Mouse (Mus musculus) frontal cortex, adult 2 months (tissue): ENCODE measurements around the gene Fig4. TPM values are rescaled to one million over a fixed set of nuclear protein-coding genes. Genes with fewer than 3 reads are reported as not detected.

Source experiments
- DNase-seq, 2 experiments: peaks; one replicate each; pipeline ENCODE4 v3.0.0; 2022; ENCODE audit warnings: low spot score in 1 of 2; ENCODE audit errors: extremely low spot score in 1 of 2
- polyA plus RNA-seq: library from polyadenylated mRNA; depleted of rRNA; stranded (reverse); fragments of >200 nt; gene quantifications from 2 replicates; pipeline ENCODE4 v1.2.3, GENCODE M21; 2012; rRNA removed

Gene Fig4
- polyA plus RNA-seq: 17.1 and 20.4 TPM in 2 replicates

GRCm38 (mm10) chr10:41302689-41303431, at the start of gene Fig4:
Fig4 (minus strand) TSS chr10:41303260.
- DNase-seq: peak; percentile 47 to 86

- no peak for DNase-seq
Observed at GRCm38 (mm10) chr10:41341346-41341745, 38.3 kb upstream of the Fig4 start.

GRCm38 (mm10) chr10:41332533-41333043, 29.5 kb upstream of the Fig4 start:
- DNase-seq: no peak

- DNase-seq: no peak
Observed at GRCm38 (mm10) chr10:41315866-41316265, 12.8 kb upstream of the Fig4 start.

- no peak for DNase-seq
Observed at GRCm38 (mm10) chr10:41308205-41308604, 5.1 kb upstream of the Fig4 start.

- no peak for DNase-seq
Observed at GRCm38 (mm10) chr10:41304961-41305455, 1.9 kb upstream of the Fig4 start.

- DNase-seq: peak; percentile 85 to 89
Observed at GRCm38 (mm10) chr10:41303639-41304444, 782 bp upstream of the Fig4 start, which contains the start of gene Ak9. Ak9 (plus strand) TSS chr10:41303980.

- DNase-seq: no peak
Observed at GRCm38 (mm10) chr10:41300161-41300560, 2.9 kb downstream of the Fig4 start.

- peak in 1 of 2 experiments; percentile 9 for DNase-seq
Observed at GRCm38 (mm10) chr10:41295145-41295544, 7.9 kb downstream of the Fig4 start.

GRCm38 (mm10) chr10:41294734-41295133, 8.3 kb downstream of the Fig4 start:
- no peak for DNase-seq

- DNase-seq: no peak
Observed at GRCm38 (mm10) chr10:41293019-41293418, 10.0 kb downstream of the Fig4 start.

GRCm38 (mm10) chr10:41291021-41291420, 12.0 kb downstream of the Fig4 start:
- DNase-seq: no peak

- DNase-seq: peak; percentile 69 to 96
Observed at GRCm38 (mm10) chr10:41288771-41289415, 14.2 kb downstream of the Fig4 start.

- DNase-seq: no peak
Observed at GRCm38 (mm10) chr10:41288074-41288473, 15.0 kb downstream of the Fig4 start.

GRCm38 (mm10) chr10:41287618-41288017, 15.4 kb downstream of the Fig4 start:
- no peak for DNase-seq

GRCm38 (mm10) chr10:41282086-41282485, 21.0 kb downstream of the Fig4 start:
- no peak for DNase-seq

GRCm38 (mm10) chr10:41280796-41281195, 22.3 kb downstream of the Fig4 start:
- peak in 1 of 2 experiments; percentile 33 for DNase-seq

GRCm38 (mm10) chr10:41280177-41280576, 22.9 kb downstream of the Fig4 start:
- no peak for DNase-seq

- DNase-seq: no peak
Observed at GRCm38 (mm10) chr10:41278808-41279207, 24.3 kb downstream of the Fig4 start.

GRCm38 (mm10) chr10:41274871-41275270, 28.2 kb downstream of the Fig4 start:
- no peak for DNase-seq

- DNase-seq: peak in 1 of 2 experiments; percentile 42
Observed at GRCm38 (mm10) chr10:41271860-41272259, 31.2 kb downstream of the Fig4 start.
